Mouse (Mus musculus) liver, embryonic 11.5 days (tissue): ENCODE data around the gene Rnf138rt1. TPM values are rescaled to one million over a fixed set of nuclear protein-coding genes. Genes with fewer than 3 reads are reported as not detected.

Experiments used
- ATAC-seq: fragments of 200-750 bp; cut with Nextera tagmentation; replicated peaks from 2 replicates; pipeline ENCODE4 v1.8.0; 2017; ENCODE audit warnings: moderate number of reproducible peaks, mild to moderate bottlenecking, moderate TSS enrichment, moderate library complexity; ENCODE audit not compliant: low FRiP score
- DNase-seq: peaks from one replicate; pipeline ENCODE4 v3.0.0-alpha.2; 2017; ENCODE audit warnings: low spot score
- H3K27ac ChIP-seq: fragments of 300-500 bp; sonication (generic); 2 replicates; pipeline ENCODE4 v1.5.1; 2014; ENCODE audit warnings: mild to moderate bottlenecking, low read depth, low read length, control low read depth
- H3K27me3 ChIP-seq: fragments of 300-500 bp; sonication (generic); replicated peaks from 2 replicates; pipeline ENCODE4 v1.6.1; 2014; ENCODE audit warnings: low read length, mixed read lengths; ENCODE audit not compliant: control insufficient read depth, insufficient read depth
- H3K36me3 ChIP-seq: fragments of 300-500 bp; sonication (generic); 2 replicates; pipeline ENCODE4 v1.6.1; 2014; ENCODE audit warnings: mild to moderate bottlenecking, low read length, moderate library complexity, mixed read lengths; ENCODE audit not compliant: control insufficient read depth, insufficient read depth
- H3K4me1 ChIP-seq: fragments of 300-500 bp; sonication (generic); replicated peaks from 2 replicates; pipeline ENCODE4 v1.6.1; 2014; ENCODE audit warnings: low read length, mixed read lengths; ENCODE audit not compliant: control insufficient read depth, insufficient read depth
- H3K4me2 ChIP-seq: fragments of 300-500 bp; sonication (generic); 2 replicates; pipeline ENCODE4 v1.6.1; 2014; ENCODE audit warnings: mild to moderate bottlenecking, control low read depth, moderate library complexity
- H3K4me3 ChIP-seq: fragments of 300-500 bp; sonication (generic); 2 replicates; pipeline ENCODE4 v1.5.1; 2014; ENCODE audit warnings: low read depth, low read length, control low read depth
- H3K9ac ChIP-seq: fragments of 300-500 bp; sonication (generic); 2 replicates; pipeline ENCODE4 v1.6.1; 2014; ENCODE audit warnings: low read depth, low read length, control low read depth
- H3K9me3 ChIP-seq: fragments of 300-500 bp; sonication (generic); 2 replicates; pipeline ENCODE4 v1.6.1; 2016; ENCODE audit warnings: low read length, inconsistent platforms, mixed read lengths; ENCODE audit not compliant: control insufficient read depth
- WGBS: fragments of 180-500 bp; shearing (Covaris S2); extraction: QIAGEN DNeasy Blood & Tissue Kit; methylation state at CpG from one replicate; pipeline ENCODE4 v1.1.7; 2014; 5-methylcytosine and 5-hydroxymethylcytosine counted together
- polyA plus RNA-seq: library from polyadenylated mRNA; unstranded; fragments of >200 nt; fragmentation: Nextera tagmentation; extraction: Ambion mirVana; gene quantifications from 2 replicates; pipeline ENCODE4 v1.2.1, GENCODE M21; 2014

The Rnf138rt1 gene
- polyA plus RNA-seq = not detected in 2 replicates

- no peak for DNase-seq
- peak within 1 kb of the TSS; percentile 61 for H3K4me2 ChIP-seq
These were observed at the start of gene Rnf138rt1 for GRCm38 (mm10) chrX:163760617-163761434. Gene Rnf138rt1, minus strand, starts transcription at chrX:163761329.

GRCm38 (mm10) chrX:163807270-163807669 is 46.1 kb upstream of the Rnf138rt1 start:
- ATAC-seq (no peak), DNase-seq (no peak)
- Histone ChIP-seq H3K9me3 (no peaks in the 10 kb centered on the region), H3K27ac (no peak overlapping the region), H3K4me3 (no peak overlapping the region), H3K36me3 (no peaks in the 10 kb centered on the region), H3K9ac (no peak overlapping the region), H3K4me2 (no peak overlapping the region), H3K27me3 (0 out of 2 replicates have a peak, but pooled peaks cover 2% of the 10 kb centered on the region), H3K4me1 (no peaks in the 10 kb centered on the region)
- 76% methylated on average over 1 of the region's 1 CpGs for WGBS

More at GRCm38 (mm10) chrX:163760617-163761434, at the start of gene Rnf138rt1:
- H3K4me3 ChIP-seq = peak within 1 kb of the TSS; percentile 33
- 0 out of 2 replicates have a peak, but pooled peaks have one; percentile 62 for ATAC-seq
- 23% methylated on average over 42 of the region's 42 CpGs for WGBS
- H3K9ac ChIP-seq = no peak within 1 kb of the TSS
- no peaks in the 10 kb centered on the region for H3K4me1 ChIP-seq
- H3K9me3 ChIP-seq = no peaks in the 10 kb centered on the region
- peaks cover 24% of the 10 kb centered on the region for H3K27me3 ChIP-seq
- no peaks in the 10 kb centered on the region for H3K36me3 ChIP-seq
- no peak within 1 kb of the TSS for H3K27ac ChIP-seq

- Histone ChIP-seq H3K4me3 (no peak overlapping the region), H3K9me3 (no peaks in the 10 kb centered on the region), H3K4me1 (no peaks in the 10 kb centered on the region), H3K27ac (no peak overlapping the region), H3K4me2 (no peak overlapping the region), H3K9ac (no peak overlapping the region), H3K36me3 (no peaks in the 10 kb centered on the region), H3K27me3 (peaks cover 12% of the 10 kb centered on the region)
- DNase-seq (no peak), ATAC-seq (no peak)
- 43% methylated on average over 3 of the region's 3 CpGs for WGBS
These were observed 5.2 kb upstream of the Rnf138rt1 start for GRCm38 (mm10) chrX:163766290-163766689.

GRCm38 (mm10) chrX:163761435-163761828 is 303 bp upstream of the Rnf138rt1 start:
- Histone ChIP-seq H3K9ac (no peak overlapping the region), H3K27ac (no peak overlapping the region), H3K4me1 (no peaks in the 10 kb centered on the region), H3K4me3 (peak overlapping the region; percentile 33), H3K4me2 (peak overlapping the region; percentile 61), H3K36me3 (no peaks in the 10 kb centered on the region), H3K9me3 (no peaks in the 10 kb centered on the region), H3K27me3 (peaks cover 24% of the 10 kb centered on the region)
- DNase-seq = no peak
- ATAC-seq = no peak
- WGBS = 28% methylated on average over 10 of the region's 10 CpGs

GRCm38 (mm10) chrX:163745996-163746395 is 15.1 kb downstream of the Rnf138rt1 start:
- no peaks in the 10 kb centered on the region for H3K4me1 ChIP-seq
- no peak for DNase-seq
- 75% methylated on average over 6 of the region's 6 CpGs for WGBS
- no peaks in the 10 kb centered on the region for H3K27me3 ChIP-seq
- no peak overlapping the region for H3K4me3 ChIP-seq
- H3K27ac ChIP-seq = no peak overlapping the region
- no peaks in the 10 kb centered on the region for H3K36me3 ChIP-seq
- no peaks in the 10 kb centered on the region for H3K9me3 ChIP-seq
- H3K9ac ChIP-seq = no peak overlapping the region
- no peak overlapping the region for H3K4me2 ChIP-seq
- ATAC-seq = no peak

GRCm38 (mm10) chrX:163743896-163744295 is 17.2 kb downstream of the Rnf138rt1 start:
- Histone ChIP-seq H3K4me2 (no peak overlapping the region), H3K9me3 (no peaks in the 10 kb centered on the region), H3K27ac (no peak overlapping the region), H3K4me1 (no peaks in the 10 kb centered on the region), H3K27me3 (no peaks in the 10 kb centered on the region), H3K9ac (no peak overlapping the region), H3K36me3 (no peaks in the 10 kb centered on the region), H3K4me3 (no peak overlapping the region)
- 74% methylated on average over 2 of the region's 2 CpGs for WGBS
- DNase-seq (no peak), ATAC-seq (no peak)

GRCm38 (mm10) chrX:163738904-163739303 is 22.2 kb downstream of the Rnf138rt1 start:
- ATAC-seq (no peak), DNase-seq (no peak)
- Histone ChIP-seq H3K4me2 (no peak overlapping the region), H3K4me1 (no peaks in the 10 kb centered on the region), H3K27me3 (peaks cover 2% of the 10 kb centered on the region; the same call in 1 of the 2 replicates), H3K4me3 (no peak overlapping the region), H3K36me3 (no peaks in the 10 kb centered on the region), H3K27ac (no peak overlapping the region), H3K9ac (no peak overlapping the region), H3K9me3 (no peaks in the 10 kb centered on the region)
- 27% methylated on average over 1 of the region's 1 CpGs for WGBS

- Histone ChIP-seq H3K4me1 (no peaks in the 10 kb centered on the region), H3K27me3 (peaks cover 2% of the 10 kb centered on the region; the same call in 1 of the 2 replicates), H3K4me3 (no peak overlapping the region), H3K27ac (no peak overlapping the region), H3K4me2 (no peak overlapping the region), H3K36me3 (no peaks in the 10 kb centered on the region), H3K9ac (no peak overlapping the region), H3K9me3 (no peaks in the 10 kb centered on the region)
- DNase-seq (no peak), ATAC-seq (no peak)
- WGBS = 83% methylated on average over 1 of the region's 1 CpGs
These were observed 27.0 kb downstream of the Rnf138rt1 start for GRCm38 (mm10) chrX:163734145-163734544.

- Histone ChIP-seq H3K4me2 (no peak overlapping the region), H3K27me3 (peaks cover 2% of the 10 kb centered on the region; the same call in 1 of the 2 replicates), H3K27ac (no peak overlapping the region), H3K9ac (no peak overlapping the region), H3K9me3 (no peaks in the 10 kb centered on the region), H3K4me1 (no peaks in the 10 kb centered on the region), H3K36me3 (no peaks in the 10 kb centered on the region), H3K4me3 (no peak overlapping the region)
- DNase-seq (no peak), ATAC-seq (no peak)
These were observed 37.5 kb downstream of the Rnf138rt1 start for GRCm38 (mm10) chrX:163723630-163724029.
